Mouse (Mus musculus) midbrain, postnatal 0 days (tissue): ENCODE measurements around the gene Mmp8. TPM values are rescaled to one million over a fixed set of nuclear protein-coding genes. Genes with fewer than 3 reads are reported as not detected.

Experiments used
- ATAC-seq: fragments of 200-750 bp; cut with Nextera tagmentation; 2 replicates; pipeline ENCODE4 v1.8.0; 2017; ENCODE audit warnings: moderate number of reproducible peaks, mild to moderate bottlenecking, moderate TSS enrichment, moderate library complexity; ENCODE audit not compliant: low FRiP score
- DNase-seq: peaks from one replicate; pipeline ENCODE4 v3.0.0-alpha.2; 2015; ENCODE audit warnings: low spot score
- H3K27ac ChIP-seq: fragments of 300-500 bp; sonication (generic); 2 replicates; pipeline ENCODE4 v1.5.1; 2014; ENCODE audit warnings: low read depth, mild to moderate bottlenecking, low read length, mixed read lengths
- H3K27me3 ChIP-seq: fragments of 300-500 bp; sonication (generic); 2 replicates; pipeline ENCODE4 v1.6.1; 2014; ENCODE audit warnings: low read length, control low read depth, mixed read lengths; ENCODE audit not compliant: insufficient read depth
- H3K36me3 ChIP-seq: fragments of 300-500 bp; sonication (generic); 2 replicates; pipeline ENCODE4 v1.6.1; 2014; ENCODE audit warnings: low read length, control low read depth, mixed read lengths; ENCODE audit not compliant: insufficient read depth
- H3K4me1 ChIP-seq: fragments of 300-500 bp; sonication (generic); 2 replicates; pipeline ENCODE4 v1.6.1; 2014; ENCODE audit warnings: mild to moderate bottlenecking, control low read depth, antibody characterized with exemption, low read length, mixed read lengths; ENCODE audit not compliant: insufficient read depth
- H3K4me2 ChIP-seq: fragments of 300-500 bp; sonication (generic); 2 replicates; pipeline ENCODE4 v1.6.1; 2014; ENCODE audit warnings: low read depth, mild to moderate bottlenecking, low read length, mixed read lengths; ENCODE audit not compliant: poor library complexity, severe bottlenecking
- H3K4me3 ChIP-seq: fragments of 300-500 bp; sonication (generic); 2 replicates; pipeline ENCODE4 v1.5.1; 2014; ENCODE audit warnings: low read depth, mild to moderate bottlenecking, low read length, moderate library complexity
- H3K9ac ChIP-seq: fragments of 300-500 bp; sonication (generic); replicated peaks from 2 replicates; pipeline ENCODE4 v1.6.1; 2014; ENCODE audit warnings: mild to moderate bottlenecking, low read length, moderate library complexity, mixed read lengths; ENCODE audit not compliant: poor library complexity, severe bottlenecking
- H3K9me3 ChIP-seq: fragments of 300-500 bp; sonication (generic); 2 replicates; pipeline ENCODE4 v1.6.1; 2016; ENCODE audit warnings: low read length, control low read depth
- CTCF ChIP-seq: IDR thresholded peaks from 2 replicates; pipeline ENCODE4 v1.5.1; 2016; ENCODE audit warnings: antibody characterized with exemption, mild to moderate bottlenecking
- WGBS: fragments of 180-500 bp; shearing (Covaris S2); extraction: QIAGEN DNeasy Blood & Tissue Kit; methylation state at CpG from one replicate; pipeline ENCODE4 v1.1.7; 2014; 5-methylcytosine and 5-hydroxymethylcytosine counted together
- polyA plus RNA-seq: library from polyadenylated mRNA; unstranded; fragments of >200 nt; fragmentation: Nextera tagmentation; extraction: Ambion mirVana; gene quantifications from 2 replicates; pipeline ENCODE4 v1.2.1, GENCODE M21; 2015
- total RNA-seq: library from RNA; depleted of rRNA; stranded (reverse); fragments of >200 nt; gene quantifications from 2 replicates; pipeline ENCODE4 v1.2.3, GENCODE M21; 2014; rRNA removed

The Mmp8 gene
- total and polyA plus RNA-seq, 2 experiments from 2014 or later = not detected

- no peak overlapping the region for H3K4me2 ChIP-seq
- TF ChIP-seq CTCF = peak; percentile 98
- ATAC-seq (peak; percentile 74), DNase-seq (peak; percentile 62)
- no peaks in the 10 kb centered on the region for H3K27me3 ChIP-seq
- no peak overlapping the region for H3K9ac ChIP-seq
- no peaks in the 10 kb centered on the region for H3K36me3 ChIP-seq
- under 1% methylated on average over 3 of the region's 3 CpGs for WGBS
- no peak overlapping the region for H3K27ac ChIP-seq
- H3K9me3 ChIP-seq = no peaks in the 10 kb centered on the region
- no peaks in the 10 kb centered on the region for H3K4me1 ChIP-seq
- H3K4me3 ChIP-seq = no peak overlapping the region
These were observed 44.9 kb downstream of the Mmp8 start for GRCm38 (mm10) chr9:7602982-7603742.

- Histone ChIP-seq H3K36me3 (no peaks in the 10 kb centered on the region), H3K4me2 (no peak overlapping the region), H3K9me3 (no peaks in the 10 kb centered on the region), H3K4me1 (no peaks in the 10 kb centered on the region), H3K27me3 (no peaks in the 10 kb centered on the region), H3K27ac (no peak overlapping the region), H3K4me3 (no peak overlapping the region), H3K9ac (no peak overlapping the region)
- WGBS = 75% methylated on average over 6 of the region's 6 CpGs
- TF ChIP-seq CTCF = no peak
- DNase-seq (no peak), ATAC-seq (peak; percentile 29; the same call in 1 of the 2 replicates)
These were observed 45.7 kb downstream of the Mmp8 start for GRCm38 (mm10) chr9:7604005-7604404.

GRCm38 (mm10) chr9:7605638-7606037 lies 47.4 kb downstream of the Mmp8 start:
- 85% methylated on average over 12 of the region's 12 CpGs for WGBS

More at GRCm38 (mm10) chr9:7605638-7606037, 47.4 kb downstream of the Mmp8 start:
- Histone ChIP-seq H3K9ac (no peak overlapping the region), H3K4me2 (no peak overlapping the region), H3K9me3 (no peaks in the 10 kb centered on the region), H3K36me3 (no peaks in the 10 kb centered on the region), H3K4me3 (no peak overlapping the region), H3K4me1 (no peaks in the 10 kb centered on the region), H3K27ac (no peak overlapping the region), H3K27me3 (no peaks in the 10 kb centered on the region)
- ATAC-seq = no peak
- DNase-seq = no peak
- TF ChIP-seq CTCF = no peak

Other genes starting within 250 kb of the Mmp8 start
- not detected in 2 replicates for gene Mmp12, start 214.1 kb upstream of the Mmp8 start, total RNA-seq
- not detected in 2 replicates for gene Mmp12, start 214.1 kb upstream of the Mmp8 start, polyA plus RNA-seq
- not detected in 2 replicates for gene Mmp1b, start 170.4 kb upstream of the Mmp8 start, total RNA-seq
- gene Mmp1b, start 170.4 kb upstream of the Mmp8 start, polyA plus RNA-seq = not detected in 2 replicates
- gene Mmp3, start 112.6 kb upstream of the Mmp8 start, total RNA-seq = 0.99 TPM in 1 of 2 replicates, not detected in the other
- gene Mmp3, start 112.6 kb upstream of the Mmp8 start, polyA plus RNA-seq = not detected in 2 replicates
- gene Mmp10, start 56.1 kb upstream of the Mmp8 start, total RNA-seq = not detected in 2 replicates
- gene Mmp10, start 56.1 kb upstream of the Mmp8 start, polyA plus RNA-seq = not detected in 2 replicates
- not detected in 2 replicates for gene Mmp27, start 12.9 kb downstream of the Mmp8 start, total RNA-seq
- not detected in 2 replicates for gene Mmp27, start 12.9 kb downstream of the Mmp8 start, polyA plus RNA-seq
- gene Mmp20, start 69.8 kb downstream of the Mmp8 start, total RNA-seq = not detected in 2 replicates
- gene Mmp20, start 69.8 kb downstream of the Mmp8 start, polyA plus RNA-seq = not detected in 2 replicates
- not detected in 2 replicates for gene Mmp7, start 133.6 kb downstream of the Mmp8 start, total RNA-seq
- gene Mmp7, start 133.6 kb downstream of the Mmp8 start, polyA plus RNA-seq = not detected in 2 replicates
- gene Tmem123, start 205.6 kb downstream of the Mmp8 start, total RNA-seq = 14.3 and 19.8 TPM in 2 replicates
- 9.6 and 10.1 TPM in 2 replicates for gene Tmem123, start 205.6 kb downstream of the Mmp8 start, polyA plus RNA-seq